Mouse (Mus musculus) cerebellum, postnatal 4 days (tissue): ENCODE results near the gene Clcnkb.

ENCODE experiments used
- DNase-seq, 2 experiments: peaks; one replicate each; pipeline ENCODE4 v3.0.0; 2022; ENCODE audit warnings: low spot score in 2 of 2, mixed read lengths in 1 of 2

Clcnkb gene

GRCm38 (mm10) chr4:141415924-141416323, at the start of gene Clcnkb:
Gene Clcnkb (minus strand): TSS chr4:141416014.
- DNase-seq, result no peak

DNA sequence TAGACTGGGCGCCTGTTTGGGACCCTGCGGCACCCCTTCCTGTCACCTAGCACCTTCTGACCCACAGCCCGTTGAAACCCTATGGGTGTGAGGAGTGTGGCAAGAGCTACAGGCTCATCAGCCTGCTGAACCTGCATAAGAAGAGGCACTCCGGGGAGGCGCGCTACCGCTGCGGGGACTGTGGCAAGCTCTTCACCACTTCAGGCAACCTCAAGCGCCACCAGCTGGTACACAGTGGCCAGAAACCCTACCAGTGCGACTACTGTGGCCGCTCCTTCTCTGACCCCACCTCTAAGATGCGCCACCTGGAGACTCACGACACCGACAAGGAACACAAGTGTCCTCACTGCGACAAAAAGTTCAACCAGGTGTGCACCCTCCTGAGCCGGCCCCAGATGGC, 48.9 kb upstream of the Clcnkb start:
- no peak for DNase-seq

GRCm38 (mm10) chr4:141463472-141463871, 47.7 kb upstream of the Clcnkb start:
- no peak for DNase-seq

DNA sequence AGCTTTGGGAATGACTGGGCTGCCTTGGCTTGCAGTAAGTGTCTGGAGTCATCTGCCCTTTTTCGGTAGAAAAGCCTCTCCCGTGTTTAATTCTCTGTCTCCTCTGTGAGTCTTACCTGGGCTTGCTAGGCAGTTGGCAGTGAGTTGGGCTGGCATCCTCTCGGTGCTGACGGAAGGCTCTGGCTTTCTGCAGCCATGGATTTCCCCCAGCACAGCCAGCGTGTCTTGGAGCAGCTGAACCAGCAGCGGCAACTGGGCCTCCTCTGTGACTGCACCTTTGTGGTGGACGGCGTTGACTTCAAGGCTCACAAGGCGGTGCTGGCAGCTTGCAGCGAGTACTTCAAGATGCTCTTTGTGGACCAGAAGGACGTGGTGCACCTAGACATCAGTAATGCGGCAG, 45.8 kb upstream of the Clcnkb start:
- no peak for DNase-seq

GRCm38 (mm10) chr4:141461088-141461487, 45.3 kb upstream of the Clcnkb start:
- no peak for DNase-seq

DNA sequence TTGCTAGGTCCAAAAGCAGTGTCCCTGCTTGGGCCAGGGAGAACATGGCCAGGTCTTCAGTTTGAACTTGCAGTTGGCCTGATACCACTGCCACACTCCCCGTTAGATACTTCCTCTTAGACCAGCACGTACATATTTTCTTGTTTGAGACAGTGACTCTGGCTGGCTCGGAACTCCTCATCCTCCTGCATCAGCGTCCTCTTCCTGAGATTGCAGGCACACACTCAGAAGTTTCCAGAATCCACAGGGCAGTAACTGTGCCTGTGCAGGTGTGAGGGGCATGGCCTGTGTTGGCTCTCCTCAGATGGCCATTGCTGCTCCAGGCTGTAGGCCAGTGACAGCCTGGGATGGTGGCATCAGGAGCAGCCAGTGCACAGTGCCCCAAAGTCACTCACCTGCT, 44.7 kb upstream of the Clcnkb start:
- no peak for DNase-seq

- DNase-seq, result no peak
Measured at GRCm38 (mm10) chr4:141459766-141460165, 44.0 kb upstream of the Clcnkb start.

DNA sequence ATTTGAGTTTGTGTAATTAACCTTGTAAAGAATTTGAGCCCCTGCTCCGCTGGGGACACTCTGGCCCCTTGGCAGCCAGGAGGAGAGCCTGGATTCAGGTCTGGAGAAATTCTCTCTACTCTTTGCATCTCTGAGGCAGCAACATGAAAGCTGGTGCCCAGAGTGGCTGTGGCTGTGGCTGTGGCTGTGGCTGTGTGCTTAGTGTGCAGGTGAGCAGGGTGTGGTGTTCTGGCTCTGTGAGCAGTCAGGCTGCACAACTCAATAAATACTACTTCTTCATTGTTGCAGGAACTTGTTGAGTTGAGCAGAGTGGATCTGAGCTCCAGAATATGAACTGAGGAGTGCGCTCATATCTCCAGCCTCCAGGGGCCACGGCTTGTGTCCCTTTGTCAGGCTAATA, 43.1 kb upstream of the Clcnkb start:
- DNase-seq, result no peak

DNA sequence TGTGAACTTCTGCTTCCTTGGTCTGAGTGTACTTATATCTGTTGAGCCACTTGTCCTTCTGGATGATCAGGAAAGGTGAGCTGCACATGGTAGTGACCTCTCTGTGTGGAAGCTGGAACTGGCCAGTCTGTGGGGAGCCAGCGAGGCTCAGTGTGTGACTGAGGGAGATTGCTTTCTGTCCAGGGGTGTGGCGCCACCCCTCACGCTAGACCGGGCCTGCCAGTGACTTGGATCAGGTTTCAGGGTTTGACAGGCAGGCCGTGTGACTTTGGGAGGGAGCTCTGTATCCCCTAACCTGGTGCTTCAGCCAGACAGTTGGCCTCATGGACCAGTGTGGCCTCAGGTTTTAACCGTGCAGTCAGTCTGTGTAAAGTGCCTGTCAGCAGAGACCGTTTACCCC, 42.4 kb upstream of the Clcnkb start:
- DNase-seq, result no peak

DNA sequence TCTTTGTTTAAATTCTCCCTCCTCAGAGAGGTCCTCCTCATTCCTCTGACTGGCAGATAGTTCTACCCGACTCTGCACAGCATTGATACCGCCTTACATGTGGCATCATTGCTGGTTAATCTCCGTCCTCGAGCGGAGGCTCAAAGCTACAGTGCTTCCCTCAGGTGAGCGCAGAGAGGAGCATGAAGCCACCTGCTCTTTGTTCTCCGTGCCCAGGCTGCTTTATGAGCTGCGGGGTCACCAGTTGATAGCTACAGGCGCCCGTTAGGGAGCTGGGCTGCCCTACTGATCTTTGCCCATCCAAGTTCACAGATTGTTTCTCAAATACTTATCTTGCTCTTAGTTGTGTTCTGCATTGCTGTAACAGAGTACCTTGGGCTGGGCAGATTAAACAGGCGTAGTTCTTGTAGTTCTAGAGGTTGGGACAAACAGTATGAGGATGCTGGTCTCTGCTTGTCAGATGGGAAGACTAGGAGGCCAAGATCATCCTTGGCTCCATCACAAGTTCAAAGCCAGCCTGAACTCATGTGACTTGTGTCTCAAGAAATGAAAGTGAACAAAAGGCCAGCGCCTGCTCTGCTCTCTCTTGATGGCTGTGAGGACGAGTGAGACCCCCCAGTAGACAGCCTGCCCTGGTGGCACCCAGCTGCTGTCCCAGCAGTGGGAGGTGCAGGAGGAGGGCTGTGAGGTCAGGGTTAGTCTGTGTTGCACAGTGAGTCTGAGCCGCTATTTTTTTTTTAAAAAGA, 40.6 kb upstream of the Clcnkb start:
- DNase-seq, result no peak

- DNase-seq, result no peak
Measured at GRCm38 (mm10) chr4:141455526-141455925, 39.7 kb upstream of the Clcnkb start.

DNA sequence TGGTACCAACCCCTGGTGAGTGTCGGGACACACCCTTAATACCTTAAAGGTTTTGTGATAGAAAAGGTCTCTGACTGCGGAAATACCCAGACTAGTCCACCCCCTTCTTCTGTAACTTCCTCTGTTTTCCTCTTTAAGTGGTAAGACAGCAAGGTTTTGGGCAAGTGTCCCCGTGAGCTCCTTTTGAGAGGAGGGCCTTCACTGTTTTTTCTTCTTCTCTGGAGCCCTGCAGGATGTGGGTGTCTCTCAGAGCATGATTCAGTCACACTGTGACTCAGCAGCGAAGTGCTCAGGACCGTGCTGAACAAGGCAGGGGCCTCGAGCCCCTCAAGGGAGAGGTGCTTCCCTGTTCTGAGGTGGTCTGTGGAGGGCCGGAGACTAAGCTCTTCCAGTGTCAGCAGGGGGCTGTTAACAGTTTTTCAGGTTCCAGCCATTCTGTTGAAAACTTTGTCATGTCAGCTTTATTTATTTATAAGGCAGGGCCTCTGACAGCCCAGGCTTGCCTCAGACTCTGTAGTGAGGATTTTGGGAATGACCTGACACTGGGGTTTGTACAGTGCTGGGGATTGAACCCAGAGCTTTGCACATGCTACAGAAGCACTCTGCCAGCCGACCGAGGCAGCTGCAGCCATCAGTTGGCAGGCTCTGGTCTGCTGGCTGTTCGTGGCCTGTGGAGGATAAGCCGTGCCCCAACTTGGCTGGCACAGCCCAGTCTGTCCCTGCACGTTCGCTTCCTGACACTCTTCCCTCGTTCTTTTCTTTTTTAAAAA, 39.0 kb upstream of the Clcnkb start:
- DNase-seq, result no peak

DNA sequence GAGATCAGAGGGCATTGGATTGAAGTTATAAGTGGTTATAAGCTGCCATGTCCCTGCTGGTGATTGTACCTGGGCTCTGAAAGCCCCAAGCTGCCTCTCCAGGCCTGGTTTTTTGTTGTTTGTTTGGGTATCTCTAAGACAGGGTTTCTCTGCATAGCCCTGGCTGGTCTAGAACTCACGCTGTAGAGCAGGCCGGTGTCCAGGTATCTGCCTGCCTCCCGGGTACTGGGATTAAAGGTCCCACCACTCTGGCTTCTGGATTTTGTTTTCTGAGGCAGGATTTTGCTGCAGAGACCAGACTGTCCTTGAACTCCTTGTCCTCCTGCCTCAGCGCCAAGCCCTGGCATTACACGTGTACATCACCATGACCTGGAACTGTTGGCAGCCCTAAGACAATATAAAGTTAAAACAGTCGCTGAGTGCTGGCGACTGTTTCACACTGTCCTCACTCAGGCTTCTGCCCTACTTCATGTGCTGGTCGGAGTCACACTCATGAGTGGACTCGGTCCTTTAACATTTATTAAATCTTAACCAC, 36.2 kb upstream of the Clcnkb start:
- no peak for DNase-seq

GRCm38 (mm10) chr4:141451251-141451650, 35.4 kb upstream of the Clcnkb start:
- no peak for DNase-seq

DNA sequence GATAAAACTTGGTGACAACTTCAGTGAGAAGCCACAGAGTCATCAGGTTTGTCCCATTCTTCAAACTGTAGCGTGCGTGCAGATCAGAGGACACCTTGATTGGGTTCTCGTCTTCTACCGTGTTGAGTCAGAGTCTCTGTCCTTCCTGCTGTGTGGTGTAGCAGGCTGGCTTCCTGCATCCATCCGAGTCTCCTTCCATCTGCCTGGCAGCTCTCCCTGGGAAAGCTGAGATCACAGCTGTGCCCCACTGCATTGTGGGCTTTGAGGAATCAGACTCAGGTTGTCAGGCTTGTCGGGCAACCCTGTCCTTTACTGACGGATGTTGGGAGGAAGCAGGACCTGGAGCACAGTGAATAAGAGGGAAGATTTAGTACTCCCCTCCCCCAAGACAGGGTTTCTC, 30.4 kb upstream of the Clcnkb start:
- no peak for DNase-seq

- DNase-seq, result no peak
Measured at GRCm38 (mm10) chr4:141445328-141445720, 29.5 kb upstream of the Clcnkb start.

GRCm38 (mm10) chr4:141444451-141445327, 28.9 kb upstream of the Clcnkb start, which contains the start of gene Zbtb17:
Gene Zbtb17 (plus strand): TSS chr4:141444654.
- DNase-seq, result peak; percentile 73 to 89

GRCm38 (mm10) chr4:141443641-141444429, 28.0 kb upstream of the Clcnkb start:
- no peak for DNase-seq

- DNase-seq, result no peak
Measured at GRCm38 (mm10) chr4:141440877-141441276, 25.1 kb upstream of the Clcnkb start.

- DNase-seq, result no peak
Measured at GRCm38 (mm10) chr4:141439083-141439803, 23.4 kb upstream of the Clcnkb start.
